Mouse (Mus musculus) lung, embryonic 14.5 days (tissue): ENCODE measurements at regions not wholly inside any gene's neighbourhood (a gene's known extent, or its start where the extent isn't known, plus 50 kb on each side); places are given as distances from the start of the nearest gene placed in this dataset.

Source experiments
- ATAC-seq: fragments of 200-750 bp; cut with Nextera tagmentation; 2 replicates; pipeline ENCODE4 v1.8.0; 2017; ENCODE audit warnings: mild to moderate bottlenecking, moderate TSS enrichment, moderate library complexity; ENCODE audit not compliant: insufficient read depth
- DNase-seq: peaks from one replicate; pipeline ENCODE4 v3.0.0-alpha.2; 2015
- H3K27ac ChIP-seq: fragments of 300-500 bp; sonication (generic); 2 replicates; pipeline ENCODE4 v1.5.1; 2014; ENCODE audit warnings: low read depth, mild to moderate bottlenecking, moderate library complexity
- H3K27me3 ChIP-seq: fragments of 300-500 bp; sonication (generic); 2 replicates; pipeline ENCODE4 v1.6.1; 2014; ENCODE audit warnings: low read length, control low read depth; ENCODE audit not compliant: insufficient read depth
- H3K36me3 ChIP-seq: fragments of 300-500 bp; sonication (generic); 2 replicates; pipeline ENCODE4 v1.6.1; 2014; ENCODE audit warnings: control low read depth; ENCODE audit not compliant: insufficient read depth
- H3K4me1 ChIP-seq: fragments of 300-500 bp; sonication (generic); 2 replicates; pipeline ENCODE4 v1.6.1; 2014; ENCODE audit warnings: antibody characterized with exemption, control low read depth; ENCODE audit not compliant: insufficient read depth
- H3K4me2 ChIP-seq: fragments of 300-500 bp; sonication (generic); 2 replicates; pipeline ENCODE4 v1.6.1; 2014; ENCODE audit warnings: mild to moderate bottlenecking
- H3K4me3 ChIP-seq: fragments of 300-500 bp; sonication (generic); 2 replicates; pipeline ENCODE4 v1.5.1; 2014; ENCODE audit warnings: low read depth, low read length
- H3K9ac ChIP-seq: fragments of 300-500 bp; sonication (generic); 2 replicates; pipeline ENCODE4 v1.6.1; 2014
- H3K9me3 ChIP-seq: fragments of 300-500 bp; sonication (generic); 2 replicates; pipeline ENCODE4 v1.6.1; 2016; ENCODE audit warnings: low read depth, low read length, control low read depth
- CTCF ChIP-seq: IDR thresholded peaks from 2 replicates; pipeline ENCODE4 v1.5.1; 2016; ENCODE audit warnings: antibody characterized with exemption, low read depth
- WGBS: fragments of 180-500 bp; shearing (Covaris S2); extraction: QIAGEN DNeasy Blood & Tissue Kit; methylation state at CpG from one replicate; pipeline ENCODE4 v1.1.7; 2014; 5-methylcytosine and 5-hydroxymethylcytosine counted together

DNA sequence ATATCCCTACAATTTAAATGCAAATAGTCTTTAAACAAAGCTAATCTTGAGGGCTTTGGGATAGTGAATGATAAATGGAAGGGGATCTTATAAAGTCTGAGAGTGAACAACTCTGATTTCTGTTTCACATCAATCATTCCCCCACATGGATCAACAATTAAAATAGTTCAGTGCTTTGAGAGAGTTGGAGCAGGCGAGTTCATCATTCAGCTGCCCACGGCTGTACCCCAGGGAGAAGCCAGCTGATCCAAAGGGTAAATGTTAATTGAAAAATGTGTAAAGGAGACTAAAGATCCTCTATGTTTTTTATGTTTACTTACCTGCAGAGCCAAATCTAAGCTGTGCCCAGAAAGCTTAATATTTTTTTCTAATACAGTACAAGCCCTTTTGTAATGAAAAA is 553.2 kb downstream of the Brinp3 start:
- no peak for TF ChIP-seq CTCF
- Histone ChIP-seq H3K36me3 (no peaks in the 10 kb centered on the region), H3K27ac (no peak overlapping the region), H3K9me3 (no peaks in the 10 kb centered on the region), H3K4me3 (no peak overlapping the region), H3K4me1 (no peaks in the 10 kb centered on the region), H3K4me2 (no peak overlapping the region), H3K9ac (no peak overlapping the region), H3K27me3 (no peaks in the 10 kb centered on the region)
- DNase-seq (no peak), ATAC-seq (no peak)
- 47% methylated on average over 2 of the region's 2 CpGs for WGBS

- no peaks in the 10 kb centered on the region for H3K36me3 ChIP-seq
- no peak overlapping the region for H3K4me2 ChIP-seq
- H3K27me3 ChIP-seq: no peaks in the 10 kb centered on the region
- no peak overlapping the region for H3K9ac ChIP-seq
- H3K27ac ChIP-seq: no peak overlapping the region
- no peaks in the 10 kb centered on the region for H3K4me1 ChIP-seq
- H3K4me3 ChIP-seq: no peak overlapping the region
- DNase-seq (no peak), ATAC-seq (no peak)
- no peak for TF ChIP-seq CTCF
- no peaks in the 10 kb centered on the region for H3K9me3 ChIP-seq
- 39% methylated on average over 2 of the region's 2 CpGs for WGBS
Observed at GRCm38 (mm10) chr1:147058504-147058903, 563.9 kb downstream of the Brinp3 start.

DNA sequence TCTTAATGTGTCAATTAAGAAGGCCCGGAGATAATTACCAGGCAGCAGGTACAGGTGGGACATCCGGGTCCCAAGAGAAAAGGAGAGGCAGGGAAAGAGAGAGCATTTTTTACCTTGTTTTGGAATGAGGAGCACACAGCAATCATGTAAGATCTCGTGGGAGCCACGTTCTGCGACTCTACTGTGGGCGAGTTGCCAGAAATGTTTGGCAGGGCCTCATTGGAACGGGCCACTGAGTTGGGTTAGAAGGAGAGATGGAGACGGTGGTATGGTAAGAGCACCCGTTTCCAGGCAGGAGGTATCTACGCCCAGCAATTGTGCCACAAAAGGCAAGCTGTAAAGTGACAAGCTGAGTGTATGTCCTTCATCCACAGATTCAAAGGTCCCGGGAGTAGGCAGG is 579.6 kb downstream of the Brinp3 start:
- Histone ChIP-seq H3K27ac (no peak overlapping the region), H3K4me3 (no peak overlapping the region), H3K27me3 (no peaks in the 10 kb centered on the region), H3K9me3 (no peaks in the 10 kb centered on the region), H3K4me1 (no peaks in the 10 kb centered on the region), H3K4me2 (no peak overlapping the region), H3K9ac (no peak overlapping the region), H3K36me3 (no peaks in the 10 kb centered on the region)
- ATAC-seq (no peak), DNase-seq (no peak)
- TF ChIP-seq CTCF: no peak
- 82% methylated on average over 11 of the region's 11 CpGs for WGBS

GRCm38 (mm10) chr1:147084129-147084799 is 589.7 kb downstream of the Brinp3 start:
- H3K4me2 ChIP-seq: no peak overlapping the region
- H3K27me3 ChIP-seq: no peaks in the 10 kb centered on the region
- no peak overlapping the region for H3K9ac ChIP-seq
- H3K4me3 ChIP-seq: no peak overlapping the region
- no peaks in the 10 kb centered on the region for H3K4me1 ChIP-seq
- no peak for DNase-seq
- no peak for TF ChIP-seq CTCF
- no peak for ATAC-seq
- H3K27ac ChIP-seq: no peak overlapping the region
- 50% methylated on average over 5 of the region's 5 CpGs for WGBS
- H3K36me3 ChIP-seq: no peaks in the 10 kb centered on the region
- no peaks in the 10 kb centered on the region for H3K9me3 ChIP-seq

- no peak for TF ChIP-seq CTCF
Observed at GRCm38 (mm10) chr1:147125541-147125940, 631.0 kb downstream of the Brinp3 start.

DNA sequence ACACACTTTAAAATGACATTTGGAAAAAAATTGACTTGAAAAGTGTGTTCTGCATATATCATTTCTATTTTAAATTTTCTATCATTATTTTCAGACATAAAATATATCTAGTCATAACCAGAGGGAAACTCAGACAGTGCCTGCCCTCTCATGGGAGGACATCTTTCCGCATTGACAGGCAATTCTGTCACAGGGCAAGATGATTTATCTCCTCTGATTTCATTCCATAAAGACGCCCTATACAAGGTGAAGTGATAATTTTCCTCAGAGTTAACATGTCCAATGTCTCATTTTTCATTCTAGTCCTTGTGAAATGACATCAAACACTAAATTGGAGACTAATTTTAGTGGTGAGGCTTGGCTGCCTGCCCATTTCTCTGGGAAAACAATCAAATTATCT is 643.6 kb downstream of the Brinp3 start:
- Histone ChIP-seq H3K36me3 (no peaks in the 10 kb centered on the region), H3K4me3 (no peak overlapping the region), H3K9me3 (no peaks in the 10 kb centered on the region), H3K4me1 (no peaks in the 10 kb centered on the region), H3K27me3 (no peaks in the 10 kb centered on the region), H3K4me2 (no peak overlapping the region), H3K27ac (no peak overlapping the region), H3K9ac (no peak overlapping the region)
- no peak for DNase-seq
- 41% methylated on average over 2 of the region's 2 CpGs for WGBS
- ATAC-seq: no peak
- TF ChIP-seq CTCF: no peak

More at GRCm38 (mm10) chr1:147125541-147125940, 631.0 kb downstream of the Brinp3 start:
- H3K9ac ChIP-seq: no peak overlapping the region
- DNase-seq: no peak
- H3K4me2 ChIP-seq: no peak overlapping the region
- ATAC-seq: no peak
- no peaks in the 10 kb centered on the region for H3K36me3 ChIP-seq
- no peaks in the 10 kb centered on the region for H3K9me3 ChIP-seq
- H3K27me3 ChIP-seq: no peaks in the 10 kb centered on the region
- H3K4me1 ChIP-seq: no peaks in the 10 kb centered on the region
- no peak overlapping the region for H3K4me3 ChIP-seq
- H3K27ac ChIP-seq: no peak overlapping the region

- no peak for DNase-seq
- Histone ChIP-seq H3K9me3 (no peaks in the 10 kb centered on the region), H3K9ac (no peak overlapping the region), H3K27ac (no peak overlapping the region), H3K4me1 (no peaks in the 10 kb centered on the region), H3K27me3 (no peaks in the 10 kb centered on the region), H3K4me2 (no peak overlapping the region), H3K4me3 (no peak overlapping the region), H3K36me3 (no peaks in the 10 kb centered on the region)
- WGBS: 83% methylated on average over 1 of the region's 1 CpGs
- TF ChIP-seq CTCF: no peak
- no peak for ATAC-seq
Observed at GRCm38 (mm10) chr1:147175350-147175749, 680.8 kb downstream of the Brinp3 start.

DNA sequence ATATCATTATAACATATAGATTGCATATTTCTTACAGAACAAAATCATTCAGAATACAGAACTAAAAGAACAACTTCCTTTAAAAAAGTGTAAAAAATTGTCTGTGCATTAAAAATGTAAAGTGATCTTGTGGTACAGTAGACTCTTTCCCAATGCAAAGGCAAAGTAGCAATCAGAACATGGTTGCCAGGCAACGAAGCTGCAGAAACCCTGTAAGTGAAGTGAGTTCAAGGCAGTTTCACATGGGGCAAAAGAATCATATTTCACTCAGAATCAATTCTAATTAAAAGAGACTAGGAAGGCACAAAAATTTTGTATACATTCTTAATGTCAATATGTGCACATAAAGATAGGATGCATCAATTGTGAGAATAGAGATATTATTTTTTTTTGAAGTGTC is 692.2 kb downstream of the Brinp3 start:
- H3K4me2 ChIP-seq: no peak overlapping the region
- H3K4me1 ChIP-seq: no peaks in the 10 kb centered on the region
- no peaks in the 10 kb centered on the region for H3K9me3 ChIP-seq
- ATAC-seq: no peak
- no peak overlapping the region for H3K4me3 ChIP-seq
- H3K27me3 ChIP-seq: no peaks in the 10 kb centered on the region
- no peak overlapping the region for H3K9ac ChIP-seq
- H3K36me3 ChIP-seq: no peaks in the 10 kb centered on the region
- no peak for DNase-seq
- H3K27ac ChIP-seq: no peak overlapping the region
- WGBS: 65% methylated on average over 1 of the region's 1 CpGs
- TF ChIP-seq CTCF: no peak
